Mouse (Mus musculus) lung, embryonic 16.5 days (tissue): ENCODE data around the gene Lce1c. TPM values are rescaled to one million over a fixed set of nuclear protein-coding genes. Genes with fewer than 3 reads are reported as not detected.

Experiments
- ATAC-seq: fragments of 200-750 bp; cut with Nextera tagmentation; 2 replicates; pipeline ENCODE4 v1.8.0; 2017; ENCODE audit warnings: low read depth, mild to moderate bottlenecking, moderate library complexity
- H3K27ac ChIP-seq: fragments of 300-500 bp; sonication (generic); 2 replicates; pipeline ENCODE4 v1.5.1; 2014; ENCODE audit warnings: mild to moderate bottlenecking, control low read depth, low read length
- H3K27me3 ChIP-seq: fragments of 300-500 bp; sonication (generic); 2 replicates; pipeline ENCODE4 v1.6.1; 2014; ENCODE audit warnings: low read depth, low read length, mixed read lengths; ENCODE audit not compliant: control insufficient read depth, insufficient read depth
- H3K36me3 ChIP-seq: fragments of 300-500 bp; sonication (generic); 2 replicates; pipeline ENCODE4 v1.6.1; 2014; ENCODE audit warnings: low read length; ENCODE audit not compliant: control insufficient read depth, insufficient read depth
- H3K4me1 ChIP-seq: fragments of 300-500 bp; sonication (generic); replicated peaks from 2 replicates; pipeline ENCODE4 v1.6.1; 2014; ENCODE audit warnings: low read length, mixed read lengths; ENCODE audit not compliant: control insufficient read depth, insufficient read depth
- H3K4me2 ChIP-seq: fragments of 300-500 bp; sonication (generic); 2 replicates; pipeline ENCODE4 v1.6.1; 2014; ENCODE audit warnings: low read depth, low read length, control low read depth
- H3K4me3 ChIP-seq: fragments of 300-500 bp; sonication (generic); 2 replicates; pipeline ENCODE4 v1.5.1; 2014; ENCODE audit warnings: mild to moderate bottlenecking, low read length, control low read depth
- H3K9ac ChIP-seq: fragments of 300-500 bp; sonication (generic); 2 replicates; pipeline ENCODE4 v1.6.1; 2014; ENCODE audit warnings: low read length, control low read depth
- H3K9me3 ChIP-seq: fragments of 300-500 bp; sonication (generic); 2 replicates; pipeline ENCODE4 v1.6.1; 2016; ENCODE audit warnings: low read length; ENCODE audit not compliant: control insufficient read depth
- WGBS: fragments of 180-500 bp; shearing (Covaris S2); extraction: QIAGEN DNeasy Blood & Tissue Kit; methylation state at CpG from one replicate; pipeline ENCODE4 v1.1.7; 2014; 5-methylcytosine and 5-hydroxymethylcytosine counted together
- polyA plus RNA-seq: library from polyadenylated mRNA; unstranded; fragments of >200 nt; fragmentation: Nextera tagmentation; extraction: Ambion mirVana; gene quantifications from 2 replicates; pipeline ENCODE4 v1.2.1, GENCODE M21; 2015

Lce1c gene
- polyA plus RNA-seq, 1 experiment from 2014 or later, result not detected

DNA sequence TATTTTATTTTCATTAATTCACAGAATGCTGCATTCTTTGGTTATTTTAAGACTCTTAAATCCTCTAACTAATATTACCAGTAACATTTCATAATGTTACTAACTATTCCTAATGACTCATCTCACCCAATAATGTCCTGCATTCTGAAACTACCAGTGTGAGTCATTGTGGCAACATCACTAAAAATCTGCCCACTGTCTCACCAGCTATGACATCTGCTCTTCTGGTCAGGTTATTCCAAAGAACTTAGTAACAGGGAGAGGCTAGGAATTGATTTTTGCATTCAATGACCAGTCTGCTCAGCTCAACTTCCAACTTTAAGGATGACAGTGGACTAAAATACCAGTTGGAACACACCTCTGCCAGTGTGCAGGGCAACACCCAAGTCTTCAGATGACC, 12.6 kb downstream of the Lce1c start:
- no peak for ATAC-seq
- no peaks in the 10 kb centered on the region for H3K4me1 ChIP-seq
- H3K9ac ChIP-seq, result no peak overlapping the region
- no peak overlapping the region for H3K27ac ChIP-seq
- no peaks in the 10 kb centered on the region for H3K9me3 ChIP-seq
- no peaks in the 10 kb centered on the region for H3K36me3 ChIP-seq
- H3K27me3 ChIP-seq, result no peaks in the 10 kb centered on the region
- no peak overlapping the region for H3K4me2 ChIP-seq
- H3K4me3 ChIP-seq, result no peak overlapping the region

DNA sequence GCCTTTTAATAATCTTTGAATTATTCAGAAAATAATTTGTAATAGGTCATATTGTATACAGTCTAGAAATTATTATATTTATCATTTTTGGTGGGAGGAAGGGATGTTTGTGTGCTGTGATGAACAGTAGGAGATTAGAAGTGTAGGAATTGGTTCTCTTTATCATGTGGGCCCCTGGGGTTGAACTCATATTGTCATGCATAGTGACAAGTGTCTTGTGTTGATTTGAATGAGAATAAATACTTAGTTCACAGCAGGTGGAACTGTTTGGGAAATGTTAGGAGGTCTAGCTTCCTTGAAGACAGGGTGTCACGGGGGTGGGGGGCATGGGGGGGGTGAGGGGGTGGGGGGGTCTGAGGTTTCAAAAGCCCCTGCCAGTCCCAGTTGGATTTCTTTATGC, 15.6 kb downstream of the Lce1c start:
- WGBS, result 0% methylated on average over 1 of the region's 1 CpGs

GRCm38 (mm10) chr3:92708974-92709373, 29.9 kb downstream of the Lce1c start, which contains the start of gene Lce1e:
Gene Lce1e (minus strand): TSS chr3:92709074.
- H3K4me3 ChIP-seq, result no peak within 1 kb of the TSS
- no peak within 1 kb of the TSS for H3K4me2 ChIP-seq
- H3K9me3 ChIP-seq, result no peaks in the 10 kb centered on the region
- H3K9ac ChIP-seq, result no peak within 1 kb of the TSS
- no peaks in the 10 kb centered on the region for H3K4me1 ChIP-seq
- no peaks in the 10 kb centered on the region for H3K27me3 ChIP-seq
- ATAC-seq, result no peak
- no peak within 1 kb of the TSS for H3K27ac ChIP-seq
- WGBS, result 80% methylated on average over 2 of the region's 2 CpGs
- H3K36me3 ChIP-seq, result no peaks in the 10 kb centered on the region

More for the DNA sequence above, 15.6 kb downstream of the Lce1c start:
- no peak for ATAC-seq
- Histone ChIP-seq H3K36me3 (no peaks in the 10 kb centered on the region), H3K9ac (no peak overlapping the region), H3K4me3 (no peak overlapping the region), H3K4me1 (no peaks in the 10 kb centered on the region), H3K4me2 (no peak overlapping the region), H3K27ac (no peak overlapping the region), H3K9me3 (no peaks in the 10 kb centered on the region), H3K27me3 (no peaks in the 10 kb centered on the region)

DNA sequence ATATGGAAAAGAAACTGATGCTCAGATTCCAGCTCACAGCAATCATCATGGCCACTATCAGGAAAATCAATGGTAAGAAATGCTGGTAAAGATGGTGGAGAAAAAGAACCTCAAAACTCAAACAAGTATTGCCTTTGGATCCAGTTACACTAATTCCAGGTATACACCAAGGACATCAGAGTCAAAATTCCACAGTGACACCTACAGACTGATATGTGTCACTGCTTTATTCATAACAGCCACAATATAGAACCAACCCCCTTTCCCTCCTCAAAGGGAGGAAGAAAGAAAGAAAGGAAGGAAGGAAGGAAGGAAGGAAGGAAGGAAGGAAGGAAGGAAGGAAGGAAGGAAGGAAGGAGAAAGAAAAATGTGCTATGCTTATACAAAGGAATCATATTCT, 36.1 kb downstream of the Lce1c start:
- Histone ChIP-seq H3K9ac (no peak overlapping the region), H3K27me3 (no peaks in the 10 kb centered on the region), H3K36me3 (no peaks in the 10 kb centered on the region), H3K27ac (no peak overlapping the region), H3K9me3 (no peaks in the 10 kb centered on the region), H3K4me2 (no peak overlapping the region), H3K4me1 (no peaks in the 10 kb centered on the region), H3K4me3 (no peak overlapping the region)
- no peak for ATAC-seq

- H3K4me1 ChIP-seq, result no peaks in the 10 kb centered on the region
- H3K27me3 ChIP-seq, result no peaks in the 10 kb centered on the region
- H3K4me2 ChIP-seq, result no peak within 1 kb of the TSS
- no peak for ATAC-seq
- WGBS, result 70% methylated on average over 3 of the region's 3 CpGs
- no peaks in the 10 kb centered on the region for H3K9me3 ChIP-seq
- H3K4me3 ChIP-seq, result no peak within 1 kb of the TSS
- no peak within 1 kb of the TSS for H3K27ac ChIP-seq
- no peak within 1 kb of the TSS for H3K9ac ChIP-seq
- H3K36me3 ChIP-seq, result no peaks in the 10 kb centered on the region
Measured at GRCm38 (mm10) chr3:92720250-92720649, 41.2 kb downstream of the Lce1c start, which contains the start of gene Lce1f. Gene Lce1f (minus strand): TSS chr3:92720350.

DNA sequence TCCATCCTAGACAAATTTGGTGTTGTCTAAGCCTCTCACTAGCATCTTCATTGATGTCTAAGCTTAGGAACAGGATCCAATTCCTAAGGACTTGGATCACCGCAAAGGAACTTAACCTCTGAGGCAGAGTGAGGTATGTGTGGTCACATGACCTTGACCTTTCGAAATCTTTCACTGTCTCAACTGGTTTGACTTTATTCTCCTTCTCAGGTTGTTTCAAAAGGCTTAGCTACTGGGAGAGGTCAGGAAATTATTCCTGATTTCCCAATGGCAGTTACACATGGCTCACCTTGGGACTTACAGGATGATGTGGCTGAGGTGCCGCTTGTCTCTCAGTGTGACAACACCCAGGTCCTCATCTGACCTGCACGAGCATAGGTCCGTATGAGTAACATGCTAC, 43.6 kb downstream of the Lce1c start:
- Histone ChIP-seq H3K9me3 (no peaks in the 10 kb centered on the region), H3K9ac (no peak overlapping the region), H3K36me3 (no peaks in the 10 kb centered on the region), H3K27me3 (no peaks in the 10 kb centered on the region), H3K4me3 (no peak overlapping the region), H3K4me2 (no peak overlapping the region), H3K27ac (no peak overlapping the region), H3K4me1 (no peaks in the 10 kb centered on the region)
- no peak for ATAC-seq
- WGBS, result 71% methylated on average over 5 of the region's 5 CpGs

Other genes with a start within 250 kb of the Lce1c start
- gene Gm9774, start 249.8 kb upstream of the Lce1c start, polyA plus RNA-seq, result 7.8 and 10.3 TPM in 2 replicates
- gene Sprr2k, start 246.7 kb upstream of the Lce1c start, polyA plus RNA-seq, result not detected in 2 replicates
- gene Sprr1b, start 240.5 kb upstream of the Lce1c start, polyA plus RNA-seq, result 0.79 TPM in 1 of 2 replicates, not detected in the other
- not detected in 2 replicates for gene Sprr3, start 220.5 kb upstream of the Lce1c start, polyA plus RNA-seq
- gene Sprr1a, start 193.4 kb upstream of the Lce1c start, polyA plus RNA-seq, result 0.97 and 2.8 TPM in 2 replicates
- not detected in 2 replicates for gene Sprr4, start 178.8 kb upstream of the Lce1c start, polyA plus RNA-seq
- gene 2310046K23Rik, start 144.7 kb upstream of the Lce1c start, polyA plus RNA-seq, result not detected in 2 replicates
- gene Ivl, start 105.5 kb upstream of the Lce1c start, polyA plus RNA-seq, result 0.64 TPM in 1 of 2 replicates, not detected in the other
- not detected in 2 replicates for gene Smcp, start 90.2 kb upstream of the Lce1c start, polyA plus RNA-seq
- gene 2210017I01Rik, start 71.8 kb upstream of the Lce1c start, polyA plus RNA-seq, result not detected in 2 replicates
- gene Lce6a, start 57.6 kb upstream of the Lce1c start, polyA plus RNA-seq, result not detected in 2 replicates
- 0.31 TPM in 1 of 2 replicates, not detected in the other for gene Lce1a1, start 30.9 kb upstream of the Lce1c start, polyA plus RNA-seq
- not detected in 2 replicates for gene Lce1b, start 22.3 kb upstream of the Lce1c start, polyA plus RNA-seq
- not detected in 2 replicates for gene Lce1a2, start 8.9 kb upstream of the Lce1c start, polyA plus RNA-seq
- not detected in 2 replicates for gene Lce1d, start 8.0 kb downstream of the Lce1c start, polyA plus RNA-seq
- gene Lce1e, start 29.8 kb downstream of the Lce1c start, polyA plus RNA-seq, result not detected in 2 replicates
- not detected in 2 replicates for gene Lce1f, start 41.1 kb downstream of the Lce1c start, polyA plus RNA-seq
- gene Gm38119, start 59.8 kb downstream of the Lce1c start, polyA plus RNA-seq, result not detected in 2 replicates
- gene Lce1g, start 73.1 kb downstream of the Lce1c start, polyA plus RNA-seq, result not detected in 2 replicates
- gene Lce1h, start 85.8 kb downstream of the Lce1c start, polyA plus RNA-seq, result not detected in 2 replicates
- gene Lce1i, start 99.7 kb downstream of the Lce1c start, polyA plus RNA-seq, result not detected in 2 replicates
- not detected in 2 replicates for gene Lce1j, start 111.3 kb downstream of the Lce1c start, polyA plus RNA-seq
- not detected in 2 replicates for gene Lce1k, start 128.6 kb downstream of the Lce1c start, polyA plus RNA-seq
- not detected in 2 replicates for gene Kprp, start 148.0 kb downstream of the Lce1c start, polyA plus RNA-seq
- not detected in 2 replicates for gene Lce1l, start 172.0 kb downstream of the Lce1c start, polyA plus RNA-seq
- gene 2310050C09Rik, start 191.0 kb downstream of the Lce1c start, polyA plus RNA-seq, result not detected in 2 replicates
- not detected in 2 replicates for gene Lce3a, start 247.0 kb downstream of the Lce1c start, polyA plus RNA-seq